Mouse (Mus musculus) lung, postnatal 0 days (tissue): ENCODE data around the gene Nol8.

Experiments used
- CTCF ChIP-seq: IDR thresholded peaks from 2 replicates; pipeline ENCODE4 v1.5.1; 2016; ENCODE audit warnings: antibody characterized with exemption, mild to moderate bottlenecking
- EP300 ChIP-seq: IDR thresholded peaks from 2 replicates; pipeline ENCODE4 v1.6.1; 2016; ENCODE audit warnings: antibody characterized with exemption, mild to moderate bottlenecking, control low read depth

DNA sequence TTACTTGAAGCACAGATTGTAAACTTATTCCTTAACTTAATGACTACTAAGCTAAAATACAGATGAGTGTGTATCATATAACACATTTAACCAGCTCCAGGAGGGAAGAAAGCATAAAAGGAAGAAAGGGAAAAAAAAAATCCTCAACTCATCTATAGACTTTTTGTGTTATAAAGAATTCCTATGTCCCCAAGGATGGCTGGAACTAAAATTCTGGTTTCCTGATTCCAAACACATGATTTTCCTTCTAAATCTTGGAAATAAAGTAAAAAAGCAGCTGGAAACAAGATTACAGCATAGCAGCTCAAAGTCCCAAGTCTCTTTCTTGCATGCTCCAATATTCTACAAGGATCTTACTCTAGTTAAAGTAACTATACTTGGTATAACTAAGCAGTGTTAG is 49.3 kb upstream of the Nol8 start:
- no peak for TF ChIP-seq EP300
- no peak for TF ChIP-seq CTCF
